Mouse (Mus musculus): ENCODE measurements at regions not wholly inside any gene's neighbourhood (a gene's known extent, or its start where the extent isn't known, plus 50 kb on each side); places are given as distances from the start of the nearest gene placed in this dataset.

GRCm38 (mm10) chr14:71115798-71116432 lies 516.3 kb upstream of the Fam160b2 start:
- Histone ChIP-seq H3K9ac (ENCODE audit: insufficient read depth, low read depth, low read length, poor library complexity, severe bottlenecking) (no peak overlapping the region), H3K9me3 (ENCODE audit: control insufficient read depth, insufficient read depth, low read depth, low read length) (no peaks in the 10 kb centered on the region), H3K4me1 (ENCODE audit: control insufficient read depth in 2 of 2, insufficient read depth in 2 of 2, low read length in 2 of 2, poor library complexity in 1 of 2) (no peaks in the 10 kb centered on the region), H3K27ac (ENCODE audit: insufficient read depth, low read depth, low read length, poor library complexity, severe bottlenecking) (no peak overlapping the region), H3K36me3 (ENCODE audit: control insufficient read depth, insufficient read depth, low read length, poor library complexity, severe bottlenecking) (no peaks in the 10 kb centered on the region), H3K4me3 (ENCODE audit: insufficient read depth in 1 of 2, low read depth in 1 of 2, low read length in 2 of 2, poor library complexity in 1 of 2, severe bottlenecking in 1 of 2) (no peak overlapping the region)
- no peak for DNase-seq (ENCODE audit: low read depth, low spot score)
- in situ Hi-C loops (cut with MboI; ENCODE audit: low sequenced_read_pairs in 2 of 2, unreplicated experiment in 2 of 2): no loop called here
- TF ChIP-seq ZC3H11A (IDR thresholded peaks at IDR 0.05; ENCODE audit: borderline replicate concordance, low read depth, low read length): no peak
- TF ChIP-seq CHD2 (IDR thresholded peaks at IDR 0.05; ENCODE audit: low read depth, low read length): no peak
- no peak for TF ChIP-seq ZNF384 (IDR thresholded peaks at IDR 0.05; ENCODE audit: low read depth, low read length)
- no peak for TF ChIP-seq HCFC1 (IDR thresholded peaks at IDR 0.05; ENCODE audit: borderline replicate concordance, insufficient read depth, low read length)
- no peak for TF ChIP-seq MAFK (IDR thresholded peaks at IDR 0.05; ENCODE audit: insufficient read depth, low read depth, low read length)

- no peak overlapping the region for H3K9ac ChIP-seq (ENCODE audit: insufficient read depth, low read depth, low read length, poor library complexity, severe bottlenecking)
- no peak overlapping the region for H3K27ac ChIP-seq (ENCODE audit: insufficient read depth, low read depth, low read length, poor library complexity, severe bottlenecking)
- DNase-seq (ENCODE audit: low read depth, low spot score): no peak
- H3K36me3 ChIP-seq (ENCODE audit: control insufficient read depth, insufficient read depth, low read length, poor library complexity, severe bottlenecking): no peaks in the 10 kb centered on the region
- TF ChIP-seq ZC3H11A (IDR thresholded peaks at IDR 0.05; ENCODE audit: borderline replicate concordance, low read depth, low read length) (no peak), MAFK (IDR thresholded peaks at IDR 0.05; ENCODE audit: insufficient read depth, low read depth, low read length) (no peak), HCFC1 (IDR thresholded peaks at IDR 0.05; ENCODE audit: borderline replicate concordance, insufficient read depth, low read length) (no peak), CHD2 (IDR thresholded peaks at IDR 0.05; ENCODE audit: low read depth, low read length) (no peak), ZNF384 (IDR thresholded peaks at IDR 0.05; ENCODE audit: low read depth, low read length) (no peak)
- in situ Hi-C loops (cut with MboI; ENCODE audit: low sequenced_read_pairs in 2 of 2, unreplicated experiment in 2 of 2): no loop called here
- H3K4me1 ChIP-seq (ENCODE audit: control insufficient read depth in 2 of 2, insufficient read depth in 2 of 2, low read length in 2 of 2, poor library complexity in 1 of 2): no peaks in the 10 kb centered on the region
- no peak overlapping the region for H3K4me3 ChIP-seq (ENCODE audit: insufficient read depth in 1 of 2, low read depth in 1 of 2, low read length in 2 of 2, poor library complexity in 1 of 2, severe bottlenecking in 1 of 2)
- no peaks in the 10 kb centered on the region for H3K9me3 ChIP-seq (ENCODE audit: control insufficient read depth, insufficient read depth, low read depth, low read length)
Measured at GRCm38 (mm10) chr14:71115095-71115797, 515.6 kb upstream of the Fam160b2 start.

- TF ChIP-seq ZC3H11A (IDR thresholded peaks at IDR 0.05; ENCODE audit: borderline replicate concordance, low read depth, low read length) (no peak), MAFK (IDR thresholded peaks at IDR 0.05; ENCODE audit: insufficient read depth, low read depth, low read length) (no peak), ZNF384 (IDR thresholded peaks at IDR 0.05; ENCODE audit: low read depth, low read length) (no peak), HCFC1 (IDR thresholded peaks at IDR 0.05; ENCODE audit: borderline replicate concordance, insufficient read depth, low read length) (no peak), CHD2 (IDR thresholded peaks at IDR 0.05; ENCODE audit: low read depth, low read length) (no peak)
- DNase-seq (ENCODE audit: low read depth, low spot score): no peak
- Histone ChIP-seq H3K9ac (ENCODE audit: insufficient read depth, low read depth, low read length, poor library complexity, severe bottlenecking) (no peak overlapping the region), H3K4me3 (ENCODE audit: insufficient read depth in 1 of 2, low read depth in 1 of 2, low read length in 2 of 2, poor library complexity in 1 of 2, severe bottlenecking in 1 of 2) (no peak overlapping the region), H3K9me3 (ENCODE audit: control insufficient read depth, insufficient read depth, low read depth, low read length) (no peaks in the 10 kb centered on the region), H3K36me3 (ENCODE audit: control insufficient read depth, insufficient read depth, low read length, poor library complexity, severe bottlenecking) (no peaks in the 10 kb centered on the region), H3K4me1 (ENCODE audit: control insufficient read depth in 2 of 2, insufficient read depth in 2 of 2, low read length in 2 of 2, poor library complexity in 1 of 2) (no peaks in the 10 kb centered on the region), H3K27ac (ENCODE audit: insufficient read depth, low read depth, low read length, poor library complexity, severe bottlenecking) (no peak overlapping the region)
- in situ Hi-C loops (cut with MboI; ENCODE audit: low sequenced_read_pairs in 2 of 2, unreplicated experiment in 2 of 2): no loop called here
Measured at GRCm38 (mm10) chr14:71113198-71113597, 513.6 kb upstream of the Fam160b2 start.

- no peak for DNase-seq (ENCODE audit: low read depth, low spot score)
- Histone ChIP-seq H3K9ac (ENCODE audit: insufficient read depth, low read depth, low read length, poor library complexity, severe bottlenecking) (no peak overlapping the region), H3K27ac (ENCODE audit: insufficient read depth, low read depth, low read length, poor library complexity, severe bottlenecking) (no peak overlapping the region), H3K4me1 (ENCODE audit: control insufficient read depth in 2 of 2, insufficient read depth in 2 of 2, low read length in 2 of 2, poor library complexity in 1 of 2) (no peaks in the 10 kb centered on the region), H3K9me3 (ENCODE audit: control insufficient read depth, insufficient read depth, low read depth, low read length) (no peaks in the 10 kb centered on the region), H3K36me3 (ENCODE audit: control insufficient read depth, insufficient read depth, low read length, poor library complexity, severe bottlenecking) (no peaks in the 10 kb centered on the region), H3K4me3 (ENCODE audit: insufficient read depth in 1 of 2, low read depth in 1 of 2, low read length in 2 of 2, poor library complexity in 1 of 2, severe bottlenecking in 1 of 2) (no peak overlapping the region)
- in situ Hi-C loops (cut with MboI; ENCODE audit: low sequenced_read_pairs in 2 of 2, unreplicated experiment in 2 of 2): no loop called here
- no peak for TF ChIP-seq CHD2 (IDR thresholded peaks at IDR 0.05; ENCODE audit: low read depth, low read length)
- TF ChIP-seq ZNF384 (IDR thresholded peaks at IDR 0.05; ENCODE audit: low read depth, low read length): no peak
Measured at GRCm38 (mm10) chr14:71104617-71105016, 505.0 kb upstream of the Fam160b2 start.
